Mouse (Mus musculus) liver, embryonic 14.5 days (tissue): ENCODE results near the gene Topors. TPM values are rescaled to one million over a fixed set of nuclear protein-coding genes. Genes with fewer than 3 reads are reported as not detected.

Experiments used
- ATAC-seq: fragments of 200-750 bp; cut with Nextera tagmentation; 2 replicates; pipeline ENCODE4 v1.8.0; 2017; ENCODE audit warnings: moderate number of reproducible peaks, mild to moderate bottlenecking, moderate library complexity; ENCODE audit not compliant: insufficient read depth
- DNase-seq, 3 experiments: peaks; one replicate each; pipeline ENCODE4 v3.0.0-alpha.2; 2012 to 2013; ENCODE audit warnings: low read depth in 3 of 3, low spot score in 3 of 3
- H3K27ac ChIP-seq: fragments of 300-500 bp; sonication (generic); 2 replicates; pipeline ENCODE4 v1.5.1; 2014; ENCODE audit warnings: moderate library complexity, mild to moderate bottlenecking, control low read depth, inconsistent platforms
- H3K27me3 ChIP-seq: fragments of 300-500 bp; sonication (generic); 2 replicates; pipeline ENCODE4 v1.6.1; 2014; ENCODE audit warnings: mild to moderate bottlenecking, low read length, moderate library complexity; ENCODE audit not compliant: control insufficient read depth, insufficient read depth
- H3K36me3 ChIP-seq: fragments of 300-500 bp; sonication (generic); replicated peaks from 2 replicates; pipeline ENCODE4 v1.6.1; 2014; ENCODE audit warnings: low read depth; ENCODE audit not compliant: control insufficient read depth, insufficient read depth
- H3K4me1 ChIP-seq, 2 experiments: fragments of 200-500 bp in 1 of 2; fragments of 300-500 bp in 1 of 2; sonication (generic) in 1 of 2; replicated peaks; 2 replicates each; pipeline ENCODE4 v1.6.1; 2012 to 2014; ENCODE audit warnings: antibody characterized with exemption in 1 of 2, inconsistent platforms in 1 of 2, low read length in 1 of 2; ENCODE audit not compliant: control insufficient read depth in 2 of 2, insufficient read depth in 2 of 2
- H3K4me2 ChIP-seq: fragments of 300-500 bp; sonication (generic); 2 replicates; pipeline ENCODE4 v1.6.1; 2014; ENCODE audit warnings: low read depth, mild to moderate bottlenecking, control low read depth, moderate library complexity
- H3K4me3 ChIP-seq, 2 experiments: fragments of 200-500 bp in 1 of 2; fragments of 300-500 bp in 1 of 2; sonication (generic) in 1 of 2; 2 replicates each; pipeline ENCODE4 v1.5.1; 2012 to 2014; ENCODE audit warnings: low read depth in 2 of 2, low read length in 2 of 2, mild to moderate bottlenecking in 2 of 2, control low read depth in 1 of 2, inconsistent platforms in 1 of 2, moderate library complexity in 1 of 2; ENCODE audit not compliant: insufficient read depth in 1 of 2
- H3K9ac ChIP-seq: fragments of 300-500 bp; sonication (generic); replicated peaks from 2 replicates; pipeline ENCODE4 v1.6.1; 2014; ENCODE audit warnings: mild to moderate bottlenecking, control low read depth, moderate library complexity
- H3K9me3 ChIP-seq: fragments of 300-500 bp; sonication (generic); 2 replicates; pipeline ENCODE4 v1.6.1; 2016; ENCODE audit warnings: low read length, mixed read lengths; ENCODE audit not compliant: control insufficient read depth
- CTCF ChIP-seq: IDR thresholded peaks from 2 replicates; pipeline ENCODE4 v1.5.1; 2016; ENCODE audit warnings: antibody characterized with exemption, low read depth, control low read depth
- EP300 ChIP-seq: IDR thresholded peaks from 2 replicates; pipeline ENCODE4 v1.6.1; 2016; ENCODE audit warnings: antibody characterized with exemption, low read depth
- WGBS: fragments of 180-500 bp; shearing (Covaris S2); extraction: QIAGEN DNeasy Blood & Tissue Kit; methylation state at CpG from one replicate; pipeline ENCODE4 v1.1.7; 2014; ENCODE audit not compliant: insufficient replicate concordance; 5-methylcytosine and 5-hydroxymethylcytosine counted together
- polyA plus RNA-seq, 2 experiments: library from polyadenylated mRNA; depleted of rRNA in 1 of 2; stranded (reverse) in 1 of 2; unstranded in 1 of 2; fragments of >200 nt; fragmentation: Nextera tagmentation in 1 of 2; extraction: Ambion mirVana in 1 of 2; gene quantifications; 2 replicates each; pipeline versions ENCODE4 v1.2.1 to v1.2.3; 2012 to 2014

The Topors gene
- polyA plus RNA-seq, 2 experiments: 7.0 to 11.7 TPM

GRCm38 (mm10) chr4:40253766-40254165, 15.9 kb downstream of the Topors start:
- Histone ChIP-seq H3K4me1 (no peaks in the 10 kb centered on the region), H3K4me3 (no peak overlapping the region), H3K9ac (no peak overlapping the region), H3K36me3 (no peaks in the 10 kb centered on the region), H3K9me3 (no peaks in the 10 kb centered on the region), H3K27me3 (no peaks in the 10 kb centered on the region), H3K4me2 (no peak overlapping the region), H3K27ac (no peak overlapping the region)
- 71% methylated on average over 2 of the region's 2 CpGs for WGBS
- no peak for DNase-seq
- ATAC-seq: no peak
- TF ChIP-seq EP300: no peak

GRCm38 (mm10) chr4:40250984-40251383, 18.7 kb downstream of the Topors start:
- H3K9me3 ChIP-seq: no peaks in the 10 kb centered on the region
- DNase-seq (no peak), ATAC-seq (no peak)
- H3K4me2 ChIP-seq: no peak overlapping the region
- H3K4me3 ChIP-seq: no peak overlapping the region
- H3K27ac ChIP-seq: no peak overlapping the region
- no peaks in the 10 kb centered on the region for H3K36me3 ChIP-seq
- H3K27me3 ChIP-seq: no peaks in the 10 kb centered on the region
- H3K9ac ChIP-seq: no peak overlapping the region
- 76% methylated on average over 5 of the region's 5 CpGs for WGBS
- TF ChIP-seq CTCF (no peak), EP300 (no peak)
- H3K4me1 ChIP-seq: no peaks in the 10 kb centered on the region

GRCm38 (mm10) chr4:40244035-40244434, 25.6 kb downstream of the Topors start:
- 37% methylated on average over 8 of the region's 8 CpGs for WGBS
- TF ChIP-seq CTCF (no peak), EP300 (no peak)
- no peak for DNase-seq
- Histone ChIP-seq H3K4me1 (peaks cover 0 to 3% of the 10 kb centered on the region in 2 experiments; a peak in 1 of 4 replicates), H3K9ac (no peak overlapping the region), H3K9me3 (no peaks in the 10 kb centered on the region), H3K4me2 (no peak overlapping the region), H3K4me3 (no peak overlapping the region), H3K27me3 (no peaks in the 10 kb centered on the region), H3K36me3 (no peaks in the 10 kb centered on the region), H3K27ac (no peak overlapping the region)
- no peak for ATAC-seq

- Histone ChIP-seq H3K27me3 (no peaks in the 10 kb centered on the region), H3K9me3 (no peaks in the 10 kb centered on the region), H3K4me2 (no peak overlapping the region), H3K4me1 (peaks cover 0 to 4% of the 10 kb centered on the region in 2 experiments; a peak in 1 of 4 replicates), H3K36me3 (no peaks in the 10 kb centered on the region), H3K9ac (no peak overlapping the region), H3K27ac (no peak overlapping the region), H3K4me3 (no peak overlapping the region)
- TF ChIP-seq CTCF (no peak), EP300 (no peak)
- DNase-seq: no peak
- no peak for ATAC-seq
- WGBS: 76% methylated on average over 4 of the region's 4 CpGs
These were observed 26.6 kb downstream of the Topors start for GRCm38 (mm10) chr4:40243006-40243405.

- TF ChIP-seq EP300 (no peak), CTCF (no peak)
- no peaks in the 10 kb centered on the region for H3K27me3 ChIP-seq
- H3K4me1 ChIP-seq: peaks cover 0 to 4% of the 10 kb centered on the region in 2 experiments; a peak in 1 of 4 replicates
- H3K9ac ChIP-seq: no peak overlapping the region
- no peaks in the 10 kb centered on the region for H3K9me3 ChIP-seq
- DNase-seq: no peak
- no peak overlapping the region for H3K27ac ChIP-seq
- no peak overlapping the region for H3K4me2 ChIP-seq
- H3K36me3 ChIP-seq: no peaks in the 10 kb centered on the region
- H3K4me3 ChIP-seq: no peak overlapping the region
- 33% methylated on average over 6 of the region's 6 CpGs for WGBS
- no peak for ATAC-seq
These were observed 27.7 kb downstream of the Topors start for GRCm38 (mm10) chr4:40241928-40242327.
